Mouse (Mus musculus): ENCODE measurements at regions not wholly inside any gene's neighbourhood (a gene's known extent, or its start where the extent isn't known, plus 50 kb on each side); places are given as distances from the start of the nearest gene placed in this dataset.

GRCm38 (mm10) chr15:85674191-85674984 lies 60.4 kb upstream of the Ppara start:
- no peak for DNase-seq (ENCODE audit: low spot score)

GRCm38 (mm10) chr15:85675126-85675525 lies 59.7 kb upstream of the Ppara start:
- no peak for DNase-seq (ENCODE audit: low spot score)

GRCm38 (mm10) chr15:85675736-85676135 lies 59.0 kb upstream of the Ppara start:
- DNase-seq (ENCODE audit: low spot score), result no peak

GRCm38 (mm10) chr15:85676156-85676555 lies 58.6 kb upstream of the Ppara start:
- no peak for DNase-seq (ENCODE audit: low spot score)

- no peak for DNase-seq (ENCODE audit: low spot score)
Measured at GRCm38 (mm10) chr15:85676871-85677270, 57.9 kb upstream of the Ppara start.

- DNase-seq (ENCODE audit: low spot score), result no peak
Measured at GRCm38 (mm10) chr15:85677381-85677780, 57.4 kb upstream of the Ppara start.

- DNase-seq (ENCODE audit: low spot score), result no peak
Measured at GRCm38 (mm10) chr15:85677855-85678254, 56.9 kb upstream of the Ppara start.

GRCm38 (mm10) chr15:85678351-85678895 lies 56.4 kb upstream of the Ppara start:
- no peak for DNase-seq (ENCODE audit: low spot score)

GRCm38 (mm10) chr15:85678981-85679708 lies 55.6 kb upstream of the Ppara start:
- no peak for DNase-seq (ENCODE audit: low spot score)

GRCm38 (mm10) chr15:85679864-85680428 lies 54.8 kb upstream of the Ppara start:
- no peak for DNase-seq (ENCODE audit: low spot score)

GRCm38 (mm10) chr15:85680460-85681224 lies 54.1 kb upstream of the Ppara start:
- no peak for DNase-seq (ENCODE audit: low spot score)

GRCm38 (mm10) chr15:85682116-85682515 lies 52.7 kb upstream of the Ppara start:
- DNase-seq (ENCODE audit: low spot score), result no peak

GRCm38 (mm10) chr15:85682780-85683179 lies 52.0 kb upstream of the Ppara start:
- no peak for DNase-seq (ENCODE audit: low spot score)

- no peak for DNase-seq (ENCODE audit: low spot score)
Measured at GRCm38 (mm10) chr15:85683271-85683670, 51.5 kb upstream of the Ppara start.

- DNase-seq (ENCODE audit: low spot score), result no peak
Measured at GRCm38 (mm10) chr15:85683716-85684115, 51.1 kb upstream of the Ppara start.

GRCm38 (mm10) chr15:85684164-85684708 lies 50.5 kb upstream of the Ppara start:
- no peak for DNase-seq (ENCODE audit: low spot score)

GRCm38 (mm10) chr15:85684875-85685274 lies 49.9 kb upstream of the Ppara start:
- DNase-seq (ENCODE audit: low spot score), result no peak
